Mouse (Mus musculus) adipose tissue, adult 10 weeks (tissue): Measurements from ENCODE around the gene Krtap31-2. TPM values are rescaled to one million over a fixed set of nuclear protein-coding genes. Genes with fewer than 3 reads are reported as not detected.

Source experiments
- polyA plus RNA-seq: library from polyadenylated mRNA; stranded (reverse); fragments of 350-450 nt; fragmentation: Illumina TruSeq; extraction: RNeasy Lipid Tissue Mini Kit (QIAGEN cat#74804); gene quantifications from one replicate; pipeline ENCODE4 v1.2.3, GENCODE M21; 2014; ENCODE audit warnings: low read depth, low replicate concordance

Gene Krtap31-2
- not detected for polyA plus RNA-seq

DNA sequence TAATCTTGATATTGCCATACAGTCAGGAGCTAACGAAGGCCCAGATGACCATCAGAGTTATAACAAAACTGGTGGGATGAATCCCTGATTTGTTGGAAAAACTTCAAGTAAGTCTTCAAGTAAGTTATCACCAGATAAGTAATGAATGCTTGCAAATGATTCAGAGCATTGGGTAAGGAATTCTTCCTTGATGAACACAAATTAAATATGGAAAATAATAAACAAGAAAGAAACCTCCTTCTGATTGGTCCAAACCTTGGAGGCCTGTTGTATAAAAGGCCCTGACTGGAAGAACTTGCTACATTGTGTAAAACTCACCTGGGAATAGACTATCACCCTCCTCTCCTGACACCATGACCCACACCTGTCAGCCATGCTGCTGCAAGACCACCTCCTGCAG, at the start of gene Krtap31-2:
Gene Krtap31-2 (plus strand): TSS at position 301 of the 400 bp plus-strand sequence.

DNA sequence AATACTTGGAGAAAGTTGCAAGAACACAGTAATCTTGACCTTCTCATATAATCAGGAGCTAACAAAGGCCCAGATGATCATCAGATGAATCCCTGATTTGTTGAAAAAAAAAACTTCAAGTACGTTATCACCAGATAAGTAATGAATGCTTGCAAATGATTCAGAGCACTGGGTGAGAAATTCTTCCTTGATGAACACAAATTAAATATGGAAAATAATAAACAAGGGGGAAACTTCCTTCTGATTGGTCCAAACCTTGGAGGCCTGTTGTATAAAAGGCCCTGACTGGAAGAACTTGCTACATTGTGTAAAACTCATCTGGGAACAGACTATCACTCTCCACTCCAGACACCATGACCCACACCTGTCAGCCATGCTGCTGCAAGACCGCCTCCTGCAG, 28.5 kb upstream of the Krtap31-2 start, which contains the start of gene Krtap31-1:
Gene Krtap31-1 (plus strand): TSS at position 301 of the 400 bp plus-strand sequence.

GRCm38 (mm10) chr11:99914451-99914850, 21.6 kb upstream of the Krtap31-2 start, which contains the start of gene Gm11565:
Gene Gm11565, plus strand, starts transcription at chr11:99914751.

GRCm38 (mm10) chr11:99948175-99948574, 12.1 kb downstream of the Krtap31-2 start, which contains the start of gene Krtap9-5:
Gene Krtap9-5, plus strand, starts transcription at chr11:99948475.

GRCm38 (mm10) chr11:99978953-99979352, 42.9 kb downstream of the Krtap31-2 start, which contains the start of gene Krtap29-1:
Gene Krtap29-1, minus strand, starts transcription at chr11:99979053.

GRCm38 (mm10) chr11:99986180-99986647, 50.1 kb downstream of the Krtap31-2 start, which contains the start of gene Krtap16-1:
Gene Krtap16-1, minus strand, starts transcription at chr11:99986597.

Other genes with a start within 250 kb of the Krtap31-2 start
- not detected for gene Gm14190, start 245.6 kb upstream of the Krtap31-2 start, polyA plus RNA-seq
- gene Gm14180, start 202.0 kb upstream of the Krtap31-2 start, polyA plus RNA-seq, result not detected
- not detected for gene Gm11595, start 163.4 kb upstream of the Krtap31-2 start, polyA plus RNA-seq
- not detected for gene Krtap4-8, start 155.6 kb upstream of the Krtap31-2 start, polyA plus RNA-seq
- not detected for gene Krtap4-9, start 151.1 kb upstream of the Krtap31-2 start, polyA plus RNA-seq
- not detected for gene Gm11596, start 142.8 kb upstream of the Krtap31-2 start, polyA plus RNA-seq
- not detected for gene Gm11569, start 137.4 kb upstream of the Krtap31-2 start, polyA plus RNA-seq
- gene Gm11554, start 131.8 kb upstream of the Krtap31-2 start, polyA plus RNA-seq, result not detected
- not detected for gene Krtap4-13, start 126.4 kb upstream of the Krtap31-2 start, polyA plus RNA-seq
- gene Gm11564, start 120.6 kb upstream of the Krtap31-2 start, polyA plus RNA-seq, result not detected
- not detected for gene 2300003K06Rik, start 98.2 kb upstream of the Krtap31-2 start, polyA plus RNA-seq
- not detected for gene Krtap4-16, start 84.7 kb upstream of the Krtap31-2 start, polyA plus RNA-seq
- gene Gm11568, start 78.4 kb upstream of the Krtap31-2 start, polyA plus RNA-seq, result not detected
- gene Gm11559, start 71.8 kb upstream of the Krtap31-2 start, polyA plus RNA-seq, result not detected
- gene Krtap9-1, start 62.9 kb upstream of the Krtap31-2 start, polyA plus RNA-seq, result not detected
- not detected for gene Gm11567, start 57.1 kb upstream of the Krtap31-2 start, polyA plus RNA-seq
- not detected for gene Krtap31-1, start 28.4 kb upstream of the Krtap31-2 start, polyA plus RNA-seq
- not detected for gene Gm11565, start 21.5 kb upstream of the Krtap31-2 start, polyA plus RNA-seq
- gene Krtap9-5, start 12.2 kb downstream of the Krtap31-2 start, polyA plus RNA-seq, result not detected
- gene Krtap29-1, start 42.8 kb downstream of the Krtap31-2 start, polyA plus RNA-seq, result not detected
- gene Krtap16-1, start 50.3 kb downstream of the Krtap31-2 start, polyA plus RNA-seq, result not detected
- not detected for gene Krtap17-1, start 57.7 kb downstream of the Krtap31-2 start, polyA plus RNA-seq
- gene Krt33a, start 79.9 kb downstream of the Krtap31-2 start, polyA plus RNA-seq, result not detected
- not detected for gene Krt33b, start 93.6 kb downstream of the Krtap31-2 start, polyA plus RNA-seq
- not detected for gene Krt34, start 105.3 kb downstream of the Krtap31-2 start, polyA plus RNA-seq
- gene Krt31, start 114.3 kb downstream of the Krtap31-2 start, polyA plus RNA-seq, result not detected
- gene Krt32, start 151.9 kb downstream of the Krtap31-2 start, polyA plus RNA-seq, result 0.31 TPM
- gene Krt35, start 159.9 kb downstream of the Krtap31-2 start, polyA plus RNA-seq, result not detected
- 0.48 TPM for gene Krt36, start 169.3 kb downstream of the Krtap31-2 start, polyA plus RNA-seq
- not detected for gene Krt13, start 185.3 kb downstream of the Krtap31-2 start, polyA plus RNA-seq
- 10.5 TPM for gene Krt15, start 199.6 kb downstream of the Krtap31-2 start, polyA plus RNA-seq
- gene Krt19, start 212.4 kb downstream of the Krtap31-2 start, polyA plus RNA-seq, result 152 TPM